Mouse (Mus musculus) gastrocnemius, adult 18-20 months (tissue): Measurements from ENCODE around the gene Prop1. TPM values are rescaled to one million over a fixed set of nuclear protein-coding genes. Genes with fewer than 3 reads are reported as not detected.

Experiments
- total RNA-seq, 2 experiments: library from RNA; stranded (reverse); gene quantifications; 2 replicates each; pipeline ENCODE4 v1.2.3; 2021

Prop1 gene
- total RNA-seq, 2 experiments from 2014 or later, result not detected

Other genes starting within 250 kb of the Prop1 start
- 1 to 10 TPM; 3.6 to 4.6 TPM for gene Zfp354c, start 126.0 kb downstream of the Prop1 start, total RNA-seq
- gene Zfp879, start 112.2 kb downstream of the Prop1 start, total RNA-seq, result 1 to 10 TPM; 2.0 to 2.4 TPM
- gene Grm6, start 103.1 kb downstream of the Prop1 start, total RNA-seq, result not detected
- gene Zfp454, start 66.1 kb downstream of the Prop1 start, total RNA-seq, result 1 to 10 TPM; 2.1 to 2.2 TPM
- gene Zfp2, start 37.6 kb downstream of the Prop1 start, total RNA-seq, result 1 to 10 TPM; 5.0 to 5.2 TPM
- gene Zfp354b, start 22.1 kb downstream of the Prop1 start, total RNA-seq, result 1 to 10 TPM; 1.9 to 2.4 TPM
- not detected for gene 4933414I15Rik, start 10.0 kb downstream of the Prop1 start, total RNA-seq
- not detected for gene Olfr1378, start 12.8 kb upstream of the Prop1 start, total RNA-seq
- gene Olfr1377, start 28.2 kb upstream of the Prop1 start, total RNA-seq, result not detected
- gene Olfr51, start 49.8 kb upstream of the Prop1 start, total RNA-seq, result not detected
- gene Olfr54, start 60.5 kb upstream of the Prop1 start, total RNA-seq, result not detected
- gene Olfr1375, start 94.3 kb upstream of the Prop1 start, total RNA-seq, result not detected
- 1 to 10 TPM; 2.8 to 3.2 TPM for gene Zfp354a, start 105.5 kb upstream of the Prop1 start, total RNA-seq